Mouse (Mus musculus) hindlimb bud, embryonic 11.5 days (tissue): ENCODE data around the gene Slc7a6.
"Not testable (repeated sequence)": the region's sequence is repeated elsewhere in the genome, so short reads cannot be mapped to it uniquely, and the experiment has no call there.

ENCODE experiments used
- DNase-seq: peaks from one replicate; pipeline ENCODE4 v3.0.0-alpha.2; 2012; ENCODE audit warnings: low read depth, low spot score; ENCODE audit errors: extremely low spot score

Slc7a6 gene

DNA sequence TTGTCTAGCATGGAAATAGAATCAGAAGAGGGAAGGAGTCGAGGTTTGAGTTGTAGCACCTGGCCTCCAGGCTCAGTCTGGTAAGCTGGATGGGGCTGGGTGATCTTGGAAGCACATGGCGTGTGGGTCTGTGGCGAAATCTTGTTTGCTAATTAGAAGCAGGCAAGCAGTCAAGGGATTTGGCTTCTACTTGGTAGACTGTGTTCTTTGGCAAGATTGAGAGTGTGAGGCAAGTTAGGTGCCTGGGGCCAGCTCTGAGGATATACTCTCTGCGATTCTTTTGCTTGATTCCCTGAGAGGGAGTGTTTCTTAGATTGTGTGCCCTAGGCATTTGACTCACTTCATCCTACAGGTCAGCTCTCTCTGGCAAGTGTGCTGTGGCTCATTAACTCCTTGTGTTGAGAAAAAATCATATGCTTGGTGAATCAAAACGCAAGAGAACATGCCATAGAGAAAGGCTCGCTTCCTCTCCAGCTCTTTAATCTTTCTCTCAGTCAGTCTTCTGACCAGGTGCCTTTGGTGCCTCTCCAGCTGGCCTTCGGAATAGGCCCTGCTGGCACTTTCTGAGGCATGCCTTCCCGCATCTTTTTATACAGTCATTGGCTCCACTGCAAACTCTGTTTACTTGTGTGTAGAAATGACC lies 17.1 kb downstream of the Slc7a6 start:
- DNase-seq, result no peak

DNA sequence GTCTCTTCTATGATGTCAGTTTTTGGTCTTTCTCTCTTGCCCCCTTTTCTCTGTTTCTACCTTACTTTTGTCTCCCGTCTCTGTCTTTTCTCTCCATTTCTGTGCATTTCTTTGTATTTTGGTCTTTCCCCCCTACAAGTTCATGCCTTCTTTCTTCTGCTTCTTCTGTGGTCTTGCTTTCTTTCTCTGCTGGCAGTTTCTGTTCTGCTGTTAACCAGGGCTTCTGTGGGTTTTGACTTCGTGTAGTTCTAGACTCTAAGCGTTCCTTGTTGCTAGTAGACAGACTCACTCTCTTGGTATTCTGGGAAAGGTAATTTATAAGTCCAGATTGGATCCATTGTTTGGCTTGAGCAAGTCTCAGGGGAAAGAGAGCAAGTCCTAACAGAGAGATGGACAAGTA lies 17.7 kb downstream of the Slc7a6 start:
- no peak for DNase-seq

DNA sequence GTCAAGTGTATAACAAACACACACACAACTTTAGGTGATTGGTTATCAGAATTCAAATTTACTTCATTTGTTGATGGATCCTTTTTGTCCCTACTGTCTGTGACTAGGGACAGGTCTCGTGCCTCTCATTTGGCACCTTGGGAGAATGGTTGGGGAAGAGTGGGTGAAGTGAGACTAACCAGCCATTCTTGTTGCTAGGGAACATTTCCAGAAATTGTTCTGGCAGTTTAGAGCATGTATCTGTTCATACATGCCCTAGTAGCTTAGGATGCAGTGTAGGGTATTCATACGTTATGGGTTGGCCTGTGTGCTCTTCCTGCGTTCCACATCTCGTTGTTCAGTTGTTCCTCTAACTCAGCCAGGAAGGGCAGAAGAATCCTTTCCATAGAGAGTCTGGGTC lies 20.5 kb downstream of the Slc7a6 start:
- DNase-seq, result no peak

DNA sequence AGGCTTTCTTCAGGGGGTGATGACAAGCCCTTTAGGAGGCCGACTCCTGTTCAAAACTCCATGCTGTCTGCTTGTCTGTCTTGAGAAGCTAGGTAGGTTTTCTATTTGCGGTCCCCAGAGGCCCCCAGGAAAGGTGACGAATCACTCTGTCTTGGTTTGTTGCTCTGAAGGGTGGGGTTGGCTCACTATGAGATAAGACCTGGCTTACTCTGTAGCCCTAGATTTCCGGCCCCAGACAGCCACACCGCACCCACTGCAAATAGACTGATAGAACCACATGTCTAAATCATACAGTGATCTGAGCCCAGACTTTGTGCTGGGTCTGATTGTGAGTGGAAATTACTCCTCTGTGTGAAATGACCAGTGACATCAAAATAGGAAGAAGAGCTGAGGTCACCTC lies 23.0 kb downstream of the Slc7a6 start:
- no peak for DNase-seq

DNA sequence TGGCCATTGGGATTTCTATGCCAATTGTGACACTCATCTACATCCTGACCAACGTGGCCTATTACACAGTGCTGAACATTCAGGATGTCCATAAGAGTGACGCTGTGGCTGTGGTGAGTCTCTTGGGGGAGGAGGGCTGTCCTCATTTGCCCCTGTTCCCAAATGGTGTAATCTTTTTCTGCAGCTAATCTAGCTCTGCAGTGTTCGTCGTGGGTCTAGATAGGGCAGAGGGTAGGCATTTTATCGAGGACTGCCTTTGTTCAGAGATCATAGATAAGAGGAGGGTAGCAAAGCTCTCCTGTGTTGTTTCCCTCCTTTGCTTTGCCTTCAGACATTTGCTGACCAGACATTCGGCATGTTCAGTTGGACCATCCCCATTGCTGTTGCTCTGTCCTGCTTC lies 24.5 kb downstream of the Slc7a6 start:
- no peak for DNase-seq

DNA sequence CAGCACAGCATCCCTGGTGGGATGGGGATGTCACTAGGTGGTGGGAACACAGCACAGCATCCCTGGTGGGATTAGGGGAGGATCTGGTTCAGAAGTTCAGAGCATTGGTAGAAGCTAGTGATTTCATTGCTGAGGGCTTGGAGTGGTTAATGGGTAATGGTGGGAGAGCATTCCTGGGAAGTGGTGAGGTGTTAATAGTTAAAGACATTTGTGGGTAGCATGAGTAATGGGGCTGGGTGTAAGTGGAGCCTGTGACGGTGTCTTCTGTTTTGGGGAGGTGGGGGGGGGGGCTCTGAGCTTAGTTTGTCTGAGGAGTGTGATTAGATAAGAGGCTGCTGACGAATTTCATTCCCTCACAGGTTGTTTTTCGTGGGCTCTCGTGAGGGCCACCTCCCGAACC lies 25.4 kb downstream of the Slc7a6 start:
- DNase-seq, result no peak

DNA sequence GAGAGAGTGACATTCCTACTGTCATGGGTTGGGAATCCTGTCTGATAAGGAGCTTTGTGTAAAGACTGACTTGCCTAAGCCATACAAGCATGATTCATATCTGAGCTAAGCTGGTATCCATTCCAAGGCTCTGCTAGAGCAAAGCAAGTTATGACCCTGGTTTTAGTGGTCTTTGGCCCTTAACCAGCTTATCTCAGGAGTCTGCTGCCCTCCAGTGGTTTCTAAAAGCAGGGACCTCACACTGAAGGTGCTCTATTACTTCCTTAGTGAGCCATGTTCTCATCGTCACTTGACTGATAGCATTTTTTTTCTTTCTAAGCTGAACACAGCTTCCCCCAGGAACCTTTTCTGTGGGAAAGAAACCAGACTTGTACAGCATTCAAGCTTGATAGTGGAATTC lies 30.1 kb downstream of the Slc7a6 start:
- no peak for DNase-seq

DNA sequence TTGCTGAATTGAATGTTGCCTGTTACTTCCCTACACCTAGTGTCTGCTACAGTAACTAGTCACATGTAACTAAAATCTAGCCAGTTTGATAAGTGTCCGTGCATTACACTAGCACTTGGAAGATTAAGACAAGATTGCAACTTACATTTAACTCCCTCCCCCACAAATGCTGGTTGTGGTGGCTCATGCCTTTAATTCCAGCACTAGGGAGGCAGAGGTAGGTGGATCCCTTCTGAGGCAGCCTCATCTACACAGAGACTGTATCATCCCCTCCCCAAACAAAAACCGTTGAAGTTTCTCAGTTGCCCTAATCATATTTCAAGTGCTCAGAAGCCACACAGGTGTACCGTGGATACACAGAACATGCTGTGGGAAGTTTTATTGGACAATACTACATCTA lies 30.9 kb downstream of the Slc7a6 start:
- not testable (repeated sequence) for DNase-seq

DNA sequence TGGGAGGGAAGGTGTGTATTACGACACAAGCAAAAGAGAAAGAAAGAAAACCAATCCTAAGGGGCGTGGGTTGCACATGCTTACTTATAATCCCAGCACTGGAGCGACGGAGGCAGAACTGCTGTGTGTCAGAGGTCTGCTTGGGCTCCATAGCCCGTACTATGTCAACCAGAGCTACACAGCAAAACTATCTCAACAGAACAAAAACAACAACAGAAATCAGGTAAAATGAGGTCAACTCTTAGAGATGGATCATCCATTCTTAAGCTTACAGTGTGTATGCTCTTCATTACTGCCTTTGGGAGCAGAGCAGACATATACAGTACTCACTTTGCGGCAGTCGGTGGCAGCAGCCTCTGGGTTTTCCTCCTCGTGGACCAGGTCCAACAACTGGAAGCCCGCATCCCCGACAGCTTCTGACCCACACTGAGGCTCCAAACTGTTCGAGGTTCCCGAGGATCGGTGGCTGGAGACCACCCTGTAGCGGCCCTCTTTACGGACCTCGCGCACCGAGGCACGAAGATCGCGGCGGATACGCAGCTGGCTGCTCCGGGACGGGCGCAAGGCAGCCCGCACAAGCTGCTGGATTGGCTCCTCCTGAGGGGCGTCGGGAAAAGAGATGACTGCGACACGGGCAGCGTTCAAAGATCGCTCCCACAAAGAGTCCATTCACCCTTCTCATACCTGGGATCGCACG lies 41.5 kb downstream of the Slc7a6 start:
- no peak for DNase-seq

DNA sequence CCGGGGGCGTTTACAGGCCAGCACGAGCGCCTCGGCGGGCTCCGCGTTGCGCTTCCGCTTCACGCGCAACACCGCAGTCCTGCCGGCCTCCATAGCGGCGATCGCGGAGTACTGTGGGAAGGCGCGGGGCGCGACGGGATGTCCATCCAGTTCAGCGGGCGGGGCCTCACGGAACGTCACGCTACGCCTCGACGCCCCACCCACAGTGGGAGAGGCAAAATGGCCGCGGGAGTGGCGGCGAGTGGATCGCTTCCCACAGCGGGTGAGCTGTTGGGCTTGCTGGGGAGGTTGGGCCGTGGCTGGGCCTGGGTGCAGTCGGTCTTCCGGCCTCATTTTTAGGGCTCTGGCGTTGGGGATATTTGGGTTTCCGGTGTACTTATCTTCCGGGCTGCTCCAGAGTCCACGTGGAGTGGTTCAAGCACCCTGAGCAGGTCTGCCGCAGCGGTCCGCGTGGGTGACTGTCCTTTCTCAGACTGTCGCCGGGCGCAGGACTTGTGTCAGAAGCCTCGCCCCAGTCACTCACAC lies 42.2 kb downstream of the Slc7a6 start, which contains the start of the genes Slc7a6os and Prmt7:
Gene Slc7a6os (minus strand): TSS at position 115 of the 525 bp plus-strand sequence.
Gene Prmt7 (plus strand): TSS at position 116 of the 525 bp plus-strand sequence.
- DNase-seq, result no peak

DNA sequence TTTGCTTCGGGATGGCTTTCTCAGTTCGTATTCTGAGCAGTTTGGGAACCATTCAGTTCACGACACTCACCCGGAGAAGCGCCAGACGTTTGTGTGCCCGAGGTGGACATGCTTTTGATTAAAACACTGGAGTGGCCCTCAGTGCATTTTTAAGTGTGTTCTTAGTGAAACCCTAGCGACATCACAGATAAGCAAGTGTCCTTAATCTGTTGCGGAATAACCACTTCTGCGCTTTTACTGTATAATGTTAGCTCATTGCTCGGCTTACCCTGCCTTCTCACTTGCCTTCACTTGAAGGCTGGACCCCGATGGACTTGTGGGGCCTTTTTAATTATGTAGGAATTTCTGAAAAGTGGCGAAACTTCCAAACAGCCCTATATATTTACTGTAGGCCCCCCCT lies 42.8 kb downstream of the Slc7a6 start:
- no peak for DNase-seq

DNA sequence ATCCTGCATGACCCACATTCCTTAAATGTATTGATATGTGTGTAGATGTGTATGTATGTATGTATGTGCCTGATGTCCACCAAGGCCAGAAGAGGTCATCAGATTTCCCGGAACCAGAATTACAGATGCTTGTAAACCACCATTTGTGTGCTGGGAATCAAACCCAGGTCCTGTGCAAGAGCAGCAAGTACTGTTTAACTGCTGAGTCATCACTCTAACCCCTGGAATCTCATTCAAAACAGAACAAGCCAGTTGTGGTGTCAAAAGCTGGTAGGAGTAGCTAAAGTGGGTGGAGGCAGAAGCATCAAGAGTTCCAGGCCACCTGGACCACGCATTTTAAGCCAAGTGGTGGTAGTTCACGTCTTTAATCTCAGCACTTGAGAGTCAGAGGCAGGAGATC lies 45.3 kb downstream of the Slc7a6 start:
- DNase-seq, result no peak

DNA sequence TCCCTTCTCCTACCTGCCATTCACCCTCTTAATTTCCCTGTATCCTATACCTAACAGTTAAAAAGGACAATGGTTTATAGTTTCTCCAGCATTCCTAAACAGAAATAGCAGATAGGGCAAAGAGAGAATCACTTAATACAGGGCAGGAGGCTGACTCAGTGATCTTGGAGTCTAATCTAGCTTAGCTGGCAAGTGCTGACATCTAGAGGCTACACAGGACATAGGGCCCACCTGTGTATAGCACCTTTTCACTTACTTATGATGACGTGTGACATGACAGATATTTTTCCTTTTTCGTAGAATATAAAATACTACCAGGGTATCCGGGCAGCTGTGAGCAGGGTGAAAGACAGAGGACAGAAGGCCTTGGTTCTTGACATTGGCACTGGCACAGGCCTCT lies 51.0 kb downstream of the Slc7a6 start:
- no peak for DNase-seq

DNA sequence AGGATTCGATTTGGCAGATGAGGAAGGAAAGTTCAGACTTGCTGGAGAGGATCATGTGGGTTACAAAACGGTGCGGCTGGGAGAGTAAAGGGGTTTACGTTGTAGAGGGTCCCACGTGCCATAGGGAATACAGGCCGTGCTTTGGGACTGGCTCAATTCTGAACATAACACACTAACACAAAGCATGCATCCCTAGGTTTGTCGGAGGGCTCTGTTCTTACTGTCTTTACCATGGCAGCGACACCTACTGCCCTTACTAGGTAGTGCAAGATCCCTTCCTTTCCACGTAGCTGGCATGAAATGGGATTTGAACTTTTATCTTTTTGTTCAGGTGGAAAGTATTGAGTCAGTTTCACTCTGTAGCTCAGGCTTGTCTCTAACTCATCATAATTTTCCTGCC lies 57.9 kb downstream of the Slc7a6 start:
- peak; percentile 64 for DNase-seq

DNA sequence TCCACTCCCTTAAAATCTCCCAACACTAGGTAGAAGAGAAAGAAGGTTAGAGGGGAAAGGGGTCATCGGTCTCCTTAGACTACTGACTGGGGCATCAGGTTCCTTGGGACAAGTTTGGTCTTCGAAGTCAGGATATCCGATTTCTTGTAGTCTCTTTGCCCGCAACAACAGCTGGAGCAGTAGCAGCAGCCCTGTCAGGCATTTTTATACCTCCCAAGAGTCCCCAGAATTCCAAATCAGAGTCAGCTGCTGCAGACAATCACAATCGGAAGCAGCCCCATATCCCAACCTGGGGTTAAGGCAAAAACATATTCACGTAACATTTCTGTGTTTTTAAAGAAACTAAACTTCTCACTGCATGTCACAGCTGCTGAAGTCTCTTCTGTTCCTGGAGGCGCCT lies 62.9 kb downstream of the Slc7a6 start:
- no peak for DNase-seq

DNA sequence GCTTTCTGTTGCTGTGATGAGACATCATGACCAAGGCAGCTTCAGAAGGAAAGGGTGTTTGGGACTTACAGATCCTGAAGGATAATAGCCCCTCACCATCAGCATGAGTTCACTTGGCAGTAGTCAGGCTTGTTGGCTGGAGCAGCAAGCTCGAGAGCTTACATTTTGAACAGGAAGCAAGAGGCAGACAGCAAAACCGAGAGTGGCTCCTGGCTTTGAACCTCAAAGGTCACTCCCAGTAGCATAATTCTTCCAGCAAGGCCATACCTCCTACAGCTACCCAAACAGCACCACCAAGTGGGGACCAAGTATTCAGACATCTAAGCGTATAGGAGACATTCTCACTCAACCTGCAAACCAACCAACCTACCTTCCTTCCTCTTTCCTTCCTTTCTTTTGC lies 64.1 kb downstream of the Slc7a6 start:
- no peak for DNase-seq

DNA sequence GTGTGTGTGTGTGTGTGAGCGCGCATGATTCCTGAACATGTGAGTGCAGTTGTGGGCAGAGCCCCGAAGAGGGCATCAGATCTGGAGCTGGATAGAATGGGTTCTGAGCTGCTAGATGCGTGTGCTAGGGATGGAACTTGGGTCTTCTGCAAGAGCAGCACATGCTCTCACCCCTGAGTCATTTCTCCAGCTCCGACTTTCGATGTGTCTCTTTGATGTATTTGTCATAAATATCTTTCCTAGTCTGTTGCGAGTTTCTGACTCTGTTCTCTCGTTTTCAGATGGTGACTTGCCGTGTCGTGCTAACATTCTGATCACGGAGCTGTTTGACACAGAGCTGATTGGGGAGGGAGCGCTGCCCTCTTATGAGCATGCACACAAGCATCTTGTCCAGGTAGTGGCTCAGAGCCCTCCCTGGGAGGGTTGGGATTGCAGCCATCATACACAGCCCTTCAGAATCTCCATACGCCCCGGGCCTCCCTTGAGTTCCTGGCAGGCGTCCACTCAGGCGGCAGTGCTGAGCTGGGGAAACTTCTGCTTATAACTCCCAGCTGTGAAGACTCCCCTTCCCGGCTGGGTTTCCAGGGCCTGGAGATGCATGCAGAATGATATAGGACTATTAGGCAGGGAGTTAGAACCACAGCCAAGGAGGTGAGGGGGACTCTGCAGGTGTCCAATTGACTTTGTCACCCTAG lies 66.1 kb downstream of the Slc7a6 start:
- DNase-seq, result no peak

DNA sequence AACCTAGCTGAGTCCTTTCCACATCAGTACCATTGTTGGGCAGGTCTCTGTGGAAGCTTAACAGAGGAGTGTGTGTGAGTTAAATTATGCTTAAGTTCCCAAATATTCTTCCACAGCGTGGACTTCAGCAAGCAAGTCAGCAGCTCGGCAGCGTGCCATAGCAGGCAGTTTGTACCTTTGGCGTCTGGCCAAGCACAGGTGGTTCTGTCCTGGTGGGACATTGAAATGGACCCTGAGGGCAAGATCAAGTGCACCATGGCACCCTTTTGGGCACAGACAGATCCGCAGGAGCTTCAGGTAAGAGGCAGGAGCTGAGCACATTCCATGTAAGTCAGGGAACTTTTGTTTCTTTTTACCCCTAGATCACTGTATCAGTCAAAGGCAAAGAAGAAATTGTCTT lies 68.4 kb downstream of the Slc7a6 start:
- no peak for DNase-seq
